Mouse (Mus musculus) layer of hippocampus, adult 9-10 months (tissue): ENCODE results near the gene Kcnj3.

Source experiments
- DNase-seq: peaks from one replicate; pipeline ENCODE4 v3.0.0; 2022; ENCODE audit warnings: low spot score

Gene Kcnj3

DNA sequence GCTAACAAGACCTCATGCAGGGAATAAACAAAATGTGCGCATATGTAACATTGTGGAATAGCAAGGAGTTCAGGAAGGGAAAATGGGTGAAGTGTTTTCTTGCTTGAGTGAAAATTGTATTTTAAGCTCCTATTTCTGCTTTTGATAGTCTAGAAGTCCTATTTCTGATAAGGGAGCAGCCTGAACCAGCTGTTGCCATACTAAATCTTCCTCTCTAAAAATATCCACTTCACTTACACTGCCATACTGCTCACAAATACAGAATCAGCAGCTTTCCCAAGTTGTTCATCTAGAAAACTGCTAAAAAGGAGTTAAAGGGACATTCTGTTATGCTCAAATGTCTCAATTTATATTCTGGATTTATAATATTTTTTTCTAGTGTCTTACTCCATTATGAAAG, 69.9 kb downstream of the Kcnj3 start:
- DNase-seq: no peak

DNA sequence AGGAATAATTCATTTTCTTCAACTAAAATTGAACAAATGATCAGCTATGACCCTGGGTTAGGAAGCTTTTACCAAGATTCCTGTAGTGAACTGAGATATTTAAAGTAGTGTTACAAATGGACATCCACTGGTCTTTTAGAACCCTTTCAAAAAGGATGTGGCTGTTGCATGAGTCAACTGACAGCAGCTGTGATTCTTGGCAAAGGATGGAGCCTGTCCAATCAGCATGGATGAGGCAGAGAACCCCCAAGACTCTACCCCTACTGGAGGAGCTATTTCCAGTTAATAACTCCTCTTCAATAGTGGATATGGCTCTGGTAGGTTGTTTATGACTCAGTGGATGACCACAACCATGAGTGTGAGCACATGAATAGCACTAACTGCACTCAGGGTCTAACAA, 81.5 kb downstream of the Kcnj3 start:
- DNase-seq: no peak

DNA sequence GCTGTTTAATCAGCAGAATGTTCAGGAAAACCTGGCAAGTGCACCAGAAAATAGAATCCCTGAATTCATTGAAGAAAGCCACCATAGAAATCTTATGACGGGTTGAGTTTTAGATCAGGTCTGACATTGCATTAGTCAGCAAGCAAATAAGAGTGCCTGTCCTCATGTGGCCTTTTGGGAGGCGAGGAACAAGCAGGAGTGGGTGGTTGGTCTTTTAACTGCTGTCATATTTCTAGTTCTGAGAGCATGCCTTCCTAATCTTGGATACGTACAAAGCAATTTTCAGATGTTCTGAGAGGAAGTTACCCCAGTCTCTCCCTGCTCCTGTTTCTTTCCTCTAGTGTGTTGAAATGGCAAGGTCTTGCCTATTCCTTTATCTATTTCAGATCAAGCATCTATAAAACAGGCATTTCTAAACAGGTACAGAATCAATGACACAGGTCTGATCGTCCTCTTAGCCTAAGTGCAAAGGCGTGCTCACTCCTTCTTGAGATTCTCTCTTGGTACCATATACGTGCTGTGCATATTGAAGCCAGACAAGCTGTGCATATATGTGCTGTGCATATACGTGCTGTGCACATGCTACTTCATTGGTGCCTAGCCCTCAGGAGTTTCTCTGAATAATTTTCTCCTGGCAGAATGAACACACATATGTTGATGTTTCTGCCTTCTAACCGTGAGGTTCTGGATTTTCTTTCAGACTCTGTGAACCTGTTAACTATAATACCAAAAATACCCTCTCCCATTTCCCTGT, 97.1 kb downstream of the Kcnj3 start:
- peak; percentile 26 for DNase-seq

DNA sequence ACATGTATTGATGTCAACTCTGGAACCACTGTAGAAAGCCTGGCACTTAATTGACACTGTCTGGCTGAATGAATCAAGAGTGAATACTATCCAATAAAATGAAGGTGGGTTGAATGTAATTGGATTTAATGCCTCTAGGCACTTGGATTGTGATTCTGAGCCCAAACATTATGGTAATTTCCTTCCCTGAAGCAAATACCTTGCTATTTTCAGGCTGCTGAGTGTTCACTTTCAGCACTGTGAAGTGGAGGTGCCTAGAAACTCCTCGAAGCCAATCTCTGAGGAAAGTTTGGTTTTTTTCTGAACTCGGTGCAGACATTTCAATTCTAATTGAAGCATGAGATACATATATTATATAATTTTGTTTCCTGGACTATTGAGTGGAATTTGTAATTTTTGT, 99.2 kb downstream of the Kcnj3 start:
- DNase-seq: no peak

DNA sequence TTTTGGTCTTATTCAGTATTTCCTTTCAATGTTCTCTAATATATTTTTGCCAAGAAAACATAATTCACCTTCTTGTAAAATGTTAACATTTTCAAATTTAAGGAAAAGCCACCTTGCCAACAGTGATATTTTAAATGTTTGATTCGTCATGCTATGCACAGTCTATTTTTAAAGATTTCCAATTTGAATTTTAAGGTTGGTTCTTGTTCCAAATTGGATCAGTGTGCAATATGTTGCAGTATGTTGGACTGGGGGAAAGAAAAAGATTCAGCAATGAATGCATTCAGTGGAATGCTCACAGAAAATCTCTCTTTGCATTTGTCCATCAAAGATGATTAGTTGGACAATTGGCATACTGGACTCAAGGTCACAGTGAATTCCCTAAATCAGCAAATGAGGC, 99.7 kb downstream of the Kcnj3 start:
- DNase-seq: no peak

DNA sequence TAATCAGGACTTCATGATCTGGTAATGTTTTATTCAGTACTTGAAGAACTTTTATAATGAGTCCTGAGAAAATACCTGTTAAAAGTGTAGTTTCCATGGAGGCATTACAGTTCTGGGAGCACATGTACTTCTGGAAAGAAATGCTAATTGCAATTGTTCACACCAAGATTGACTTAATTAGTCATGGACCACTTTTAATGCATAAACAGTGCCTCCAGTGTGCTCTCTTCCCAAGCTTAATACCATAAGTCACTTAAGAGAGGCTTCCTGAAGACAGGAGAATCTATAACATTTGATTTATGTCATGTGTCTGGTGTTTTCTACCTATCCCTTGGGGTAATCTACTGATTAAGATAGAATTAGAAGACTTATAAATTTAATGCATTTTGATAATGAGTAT, 111.8 kb downstream of the Kcnj3 start:
- no peak for DNase-seq

DNA sequence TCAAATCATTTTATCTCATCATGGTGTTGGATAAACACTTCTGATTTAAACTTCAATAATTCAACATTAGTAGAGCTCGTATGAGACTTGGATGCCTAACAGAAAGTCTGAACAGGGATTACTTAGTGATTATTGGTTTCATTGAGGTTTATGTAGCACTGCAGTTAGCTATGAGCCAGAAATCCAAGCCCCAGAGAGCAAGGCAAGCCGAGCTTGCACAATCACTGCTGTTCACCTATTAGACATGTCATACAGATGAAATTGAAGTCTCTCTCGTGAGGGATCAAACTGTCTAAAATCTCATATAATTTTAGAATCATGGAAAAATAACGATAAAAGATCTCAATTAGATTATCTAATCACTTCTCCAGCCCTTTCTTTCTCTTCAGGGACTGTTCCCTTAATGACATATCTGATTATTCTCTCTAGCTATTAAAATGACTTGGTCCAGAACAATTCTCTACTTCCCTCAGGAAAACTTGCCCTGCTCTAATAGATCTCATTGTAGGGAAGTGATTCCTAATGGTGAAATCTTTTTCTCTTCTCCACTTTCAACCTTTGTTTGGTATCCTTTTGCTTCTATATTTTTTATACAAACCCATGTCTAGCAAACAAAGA, 122.7 kb downstream of the Kcnj3 start:
- no peak for DNase-seq

DNA sequence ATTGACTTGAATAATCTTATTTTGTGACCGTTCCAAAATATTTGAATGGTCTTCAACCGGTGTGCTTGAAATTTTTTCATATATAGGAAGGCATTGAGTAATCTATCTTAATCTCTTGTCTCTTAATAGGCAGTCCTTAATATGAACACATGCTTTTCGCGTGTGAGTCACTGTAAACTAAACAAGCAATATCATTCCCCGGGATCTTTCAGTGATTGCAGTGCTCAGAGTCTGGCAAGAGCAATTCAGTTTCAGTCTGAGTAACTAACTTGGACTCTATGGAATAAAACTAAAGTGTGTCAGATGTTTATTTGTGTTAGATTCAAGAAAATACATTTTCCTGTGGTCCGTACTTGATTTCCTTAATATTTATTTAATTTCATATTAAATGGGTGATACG, 133.5 kb downstream of the Kcnj3 start:
- no peak for DNase-seq

DNA sequence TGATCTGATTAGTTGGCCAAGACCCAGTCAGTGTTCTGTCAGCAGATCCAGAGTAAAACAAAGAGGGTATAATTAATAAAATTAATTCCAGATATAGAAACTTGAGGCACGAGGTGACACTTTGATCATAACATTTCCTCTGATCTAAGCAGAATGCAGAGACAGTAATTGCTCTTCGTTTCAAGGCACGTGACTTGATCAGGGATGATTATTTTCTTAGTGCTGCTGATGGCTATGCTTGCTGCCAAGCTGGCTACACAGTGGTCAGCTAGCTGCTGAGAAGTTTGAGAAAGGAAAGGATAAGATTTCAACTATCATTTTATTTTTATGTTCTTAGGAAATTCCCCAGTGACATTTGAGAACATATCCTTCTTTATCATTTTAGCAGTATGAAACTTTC, 135.7 kb downstream of the Kcnj3 start:
- no peak for DNase-seq

DNA sequence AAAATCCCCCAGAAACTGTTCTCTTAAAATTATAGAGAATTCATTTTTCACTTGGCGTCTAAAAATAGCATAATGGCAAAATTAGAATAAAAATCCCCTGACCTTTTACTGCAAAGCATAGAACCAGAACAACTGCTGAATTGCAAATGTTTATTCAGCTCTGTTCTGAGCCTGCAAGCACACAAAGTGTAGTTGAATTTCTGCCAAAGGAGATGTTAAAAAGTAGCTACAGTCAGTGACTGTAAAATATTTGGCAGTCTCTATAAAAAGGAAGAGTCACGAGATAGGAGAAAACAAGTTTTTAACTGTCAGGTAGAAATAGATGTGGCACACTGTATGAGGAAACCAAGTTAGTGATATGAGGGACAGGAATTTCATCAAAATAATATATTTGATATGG, 144.5 kb downstream of the Kcnj3 start:
- DNase-seq: no peak

DNA sequence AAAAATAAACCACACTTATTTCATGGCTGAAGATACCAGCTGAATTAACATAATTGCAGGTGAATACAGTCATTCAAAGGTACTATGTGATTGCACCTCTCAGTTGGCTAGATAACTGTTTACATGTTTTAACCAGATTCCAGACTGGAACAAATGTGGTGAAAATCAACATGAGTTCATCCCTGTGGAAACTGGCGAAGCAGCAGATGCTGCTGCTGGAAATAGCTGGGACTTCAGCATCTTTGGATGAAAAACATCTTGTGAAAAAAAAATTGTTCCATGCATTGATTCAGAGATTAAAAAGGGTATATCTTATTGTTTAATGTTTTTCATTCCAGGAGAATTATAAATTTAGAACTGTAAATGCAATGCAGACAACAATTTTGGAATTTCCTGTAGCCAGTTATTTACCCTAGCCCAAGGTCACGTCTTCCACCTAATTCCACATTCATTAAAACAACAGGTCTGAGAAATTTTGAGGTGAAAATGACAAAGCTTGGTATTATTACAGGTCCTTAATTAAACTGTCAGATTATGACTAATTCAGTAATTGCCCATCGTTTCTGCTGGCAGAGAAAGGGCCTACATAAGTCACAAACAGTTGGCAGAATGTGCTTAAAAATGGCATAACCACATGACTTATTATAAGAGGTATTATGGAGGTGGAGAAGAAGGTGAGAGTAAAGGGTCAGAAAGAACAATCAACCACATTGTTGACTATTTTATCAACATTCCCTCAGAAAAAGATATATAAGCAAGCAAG, 155.6 kb downstream of the Kcnj3 start:
- peak; percentile 20 for DNase-seq
